Mouse (Mus musculus): ENCODE results near the gene Bmp2k. TPM values are rescaled to one million over a fixed set of nuclear protein-coding genes. Genes with fewer than 3 reads are reported as not detected.

Gene Bmp2k
- polyA plus RNA-seq, 1 experiment from 2014 or later: 26.5 TPM

DNA sequence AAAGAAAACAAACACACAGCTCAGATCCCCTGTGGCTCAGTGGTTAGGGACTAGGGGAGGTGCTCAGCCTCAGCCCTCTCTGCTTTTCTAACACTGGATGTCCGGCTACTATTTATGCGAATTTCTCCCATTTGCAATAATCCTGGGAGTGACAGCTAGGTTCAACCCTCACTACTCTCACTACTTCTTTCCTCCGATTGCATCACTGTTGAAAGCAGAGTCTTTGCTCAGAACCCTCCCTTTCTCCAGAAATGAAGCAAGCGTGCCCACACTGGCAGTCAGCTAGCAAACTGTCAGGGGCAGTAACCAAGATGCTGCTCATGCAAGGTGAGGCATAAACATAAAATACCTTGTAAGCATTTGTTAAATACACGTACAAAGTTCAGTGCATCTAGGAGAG lies 110.8 kb downstream of the Bmp2k start:
- 69% methylated on average over 5 of the region's 5 CpGs for WGBS (ENCODE audit: insufficient replicate concordance)
- no peak for ATAC-seq (ENCODE audit: low read depth)
- Histone ChIP-seq H3K4me1 (ENCODE audit: control insufficient read depth, low read depth, low read length) (peaks cover 8% of the 10 kb centered on the region), H3K4me2 (ENCODE audit: low read depth, low read length) (no peak overlapping the region), H3K27ac (ENCODE audit: low read length) (no peak overlapping the region), H3K4me3 (ENCODE audit: low read depth, low read length) (no peak overlapping the region), H3K36me3 (ENCODE audit: control insufficient read depth, insufficient read depth) (no peaks in the 10 kb centered on the region), H3K27me3 (ENCODE audit: control insufficient read depth, insufficient read depth, low read depth, low read length) (peaks cover 6% of the 10 kb centered on the region), H3K9me3 (replicated peaks; ENCODE audit: control insufficient read depth, low read length) (no peaks in the 10 kb centered on the region), H3K9ac (ENCODE audit: low read depth, low read length) (no peak overlapping the region)

DNA sequence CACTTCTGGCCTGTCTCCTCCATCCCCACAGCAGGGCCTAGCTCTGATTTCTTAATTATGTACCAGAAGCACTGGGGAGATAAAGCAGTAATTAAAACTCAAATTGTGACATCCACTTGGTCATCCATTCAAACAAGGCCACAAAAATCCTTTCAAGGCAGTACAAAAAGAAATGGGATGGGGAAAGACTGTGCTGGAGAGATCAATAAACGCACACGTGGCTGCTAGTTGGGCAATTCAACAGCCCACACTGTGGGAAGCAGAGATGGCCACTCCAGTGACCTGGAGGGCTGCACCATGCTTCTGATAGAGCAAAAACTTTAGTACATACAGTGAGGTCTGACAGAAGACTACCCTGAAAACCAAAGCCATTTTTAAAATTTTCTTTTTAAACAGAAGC lies 112.6 kb downstream of the Bmp2k start:
- no peaks in the 10 kb centered on the region for H3K9me3 ChIP-seq (replicated peaks; ENCODE audit: control insufficient read depth, low read length)
- no peak for ATAC-seq (ENCODE audit: low read depth)
- H3K4me2 ChIP-seq (ENCODE audit: low read depth, low read length): peak overlapping the region; percentile 96; the same call in 1 of the 2 replicates
- peaks cover 6% of the 10 kb centered on the region for H3K27me3 ChIP-seq (ENCODE audit: control insufficient read depth, insufficient read depth, low read depth, low read length)
- peaks cover 8% of the 10 kb centered on the region for H3K4me1 ChIP-seq (ENCODE audit: control insufficient read depth, low read depth, low read length)
- H3K9ac ChIP-seq (ENCODE audit: low read depth, low read length): no peak overlapping the region
- H3K4me3 ChIP-seq (ENCODE audit: low read depth, low read length): no peak overlapping the region
- WGBS (ENCODE audit: insufficient replicate concordance): 56% methylated on average over 2 of the region's 2 CpGs
- no peak overlapping the region for H3K27ac ChIP-seq (ENCODE audit: low read length)
- H3K36me3 ChIP-seq (ENCODE audit: control insufficient read depth, insufficient read depth): no peaks in the 10 kb centered on the region

DNA sequence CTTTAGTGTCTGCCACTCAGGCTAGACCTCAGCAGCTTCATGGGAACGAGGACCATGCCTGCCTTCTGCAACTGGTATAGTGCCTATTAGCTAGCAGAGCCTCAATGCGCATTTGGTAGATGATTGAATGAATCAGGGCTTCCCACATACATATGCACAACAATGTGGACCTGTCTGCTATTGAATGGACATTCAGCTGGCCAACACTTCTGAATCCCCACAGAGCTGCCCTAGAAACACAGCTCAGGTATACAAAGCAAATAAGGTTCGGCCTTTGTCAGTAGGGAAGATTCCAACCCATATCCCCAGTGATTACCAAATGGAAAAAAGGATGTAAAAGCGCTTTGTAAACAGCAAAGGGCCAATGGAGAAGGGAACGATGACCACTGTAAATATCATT lies 113.2 kb downstream of the Bmp2k start:
- WGBS (ENCODE audit: insufficient replicate concordance): 24% methylated on average over 5 of the region's 5 CpGs
- no peak for ATAC-seq (ENCODE audit: low read depth)
- no peaks in the 10 kb centered on the region for H3K9me3 ChIP-seq (replicated peaks; ENCODE audit: control insufficient read depth, low read length)
- no peaks in the 10 kb centered on the region for H3K36me3 ChIP-seq (ENCODE audit: control insufficient read depth, insufficient read depth)
- no peak overlapping the region for H3K27ac ChIP-seq (ENCODE audit: low read length)
- H3K4me2 ChIP-seq (ENCODE audit: low read depth, low read length): peak overlapping the region; percentile 96
- H3K27me3 ChIP-seq (ENCODE audit: control insufficient read depth, insufficient read depth, low read depth, low read length): peaks cover 6% of the 10 kb centered on the region
- peaks cover 8% of the 10 kb centered on the region for H3K4me1 ChIP-seq (ENCODE audit: control insufficient read depth, low read depth, low read length)
- H3K4me3 ChIP-seq (ENCODE audit: low read depth, low read length): peak overlapping the region; percentile 73
- H3K9ac ChIP-seq (ENCODE audit: low read depth, low read length): peak overlapping the region; percentile 64; the same call in 1 of the 2 replicates

DNA sequence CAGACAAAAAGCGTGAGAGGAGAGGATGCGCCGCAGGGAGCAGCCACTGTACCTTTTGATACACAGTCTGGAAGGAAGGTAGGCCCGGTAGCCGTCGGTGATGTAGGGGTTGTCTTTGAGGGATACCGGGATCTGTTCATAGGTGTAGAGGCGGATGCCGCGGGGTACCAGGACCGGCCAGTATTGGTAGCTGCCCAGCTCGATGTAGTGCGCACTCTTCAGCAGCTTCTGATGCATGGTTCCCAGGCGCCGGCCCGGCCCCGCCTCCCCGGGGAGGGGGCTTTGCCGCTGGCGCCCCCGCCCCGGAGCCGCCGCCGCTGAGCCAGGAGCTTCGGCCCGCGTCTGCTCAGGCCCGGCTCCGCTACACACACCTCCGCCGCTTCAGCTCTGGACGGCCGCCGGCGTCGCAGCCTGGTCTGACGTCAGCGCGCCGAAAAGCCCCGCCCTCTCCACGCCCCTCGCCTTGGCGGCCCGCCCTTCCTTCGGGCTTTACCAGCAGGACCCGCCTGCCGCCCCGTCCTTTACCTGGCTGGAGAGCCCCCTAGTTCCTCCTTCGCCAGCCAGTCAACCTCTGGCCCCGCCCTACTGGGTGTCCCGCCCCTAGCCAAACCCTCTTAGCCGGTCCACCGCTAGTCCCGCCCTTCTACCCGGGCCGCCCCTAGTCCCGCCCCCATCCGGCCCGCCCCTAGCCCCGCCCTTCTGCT lies 113.9 kb downstream of the Bmp2k start, which contains the start of gene Paqr3:
Paqr3 (minus strand) TSS at position 390 of the 704 bp plus-strand sequence.
- no peak within 1 kb of the TSS for H3K27ac ChIP-seq (ENCODE audit: low read length)

DNA sequence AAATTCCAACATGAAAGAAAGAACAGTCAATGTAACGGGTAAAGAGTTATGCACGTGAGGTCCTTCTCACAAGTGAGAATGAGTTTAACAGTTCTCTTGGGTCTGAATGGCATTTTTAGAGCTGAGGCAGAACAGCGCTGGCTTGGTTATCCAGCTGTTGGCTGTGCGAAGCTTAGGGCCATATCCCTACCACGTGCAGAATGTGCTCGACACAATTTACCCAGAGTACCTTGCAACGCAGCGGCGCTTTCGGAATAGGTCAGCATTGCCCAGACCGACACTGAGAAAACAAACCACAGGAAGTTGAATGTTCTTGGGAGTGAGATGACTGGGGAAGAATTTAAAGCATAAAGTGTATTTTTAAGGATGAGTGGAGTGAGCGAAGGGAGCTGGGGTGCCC lies 127.5 kb downstream of the Bmp2k start:
- WGBS (ENCODE audit: insufficient replicate concordance): 67% methylated on average over 12 of the region's 12 CpGs
- Histone ChIP-seq H3K27ac (ENCODE audit: low read length) (no peak overlapping the region), H3K4me2 (ENCODE audit: low read depth, low read length) (no peak overlapping the region), H3K27me3 (ENCODE audit: control insufficient read depth, insufficient read depth, low read depth, low read length) (no peaks in the 10 kb centered on the region), H3K4me3 (ENCODE audit: low read depth, low read length) (no peak overlapping the region), H3K9me3 (replicated peaks; ENCODE audit: control insufficient read depth, low read length) (no peaks in the 10 kb centered on the region), H3K4me1 (ENCODE audit: control insufficient read depth, low read depth, low read length) (no peaks in the 10 kb centered on the region), H3K36me3 (ENCODE audit: control insufficient read depth, insufficient read depth) (no peaks in the 10 kb centered on the region), H3K9ac (ENCODE audit: low read depth, low read length) (no peak overlapping the region)
- ATAC-seq (ENCODE audit: low read depth): no peak

More for the DNA sequence above, 113.9 kb downstream of the Bmp2k start, which contains the start of gene Paqr3:
- Histone ChIP-seq H3K4me2 (ENCODE audit: low read depth, low read length) (peak within 1 kb of the TSS; percentile 96), H3K27me3 (ENCODE audit: control insufficient read depth, insufficient read depth, low read depth, low read length) (peaks cover 6% of the 10 kb centered on the region), H3K36me3 (ENCODE audit: control insufficient read depth, insufficient read depth) (no peaks in the 10 kb centered on the region), H3K9ac (ENCODE audit: low read depth, low read length) (peak within 1 kb of the TSS; percentile 64), H3K9me3 (replicated peaks; ENCODE audit: control insufficient read depth, low read length) (no peaks in the 10 kb centered on the region), H3K4me1 (ENCODE audit: control insufficient read depth, low read depth, low read length) (peaks cover 8% of the 10 kb centered on the region), H3K4me3 (ENCODE audit: low read depth, low read length) (peak within 1 kb of the TSS; percentile 73)
- ATAC-seq (ENCODE audit: low read depth): peak; percentile 97
- under 1% methylated on average over 62 of the region's 62 CpGs for WGBS (ENCODE audit: insufficient replicate concordance)

DNA sequence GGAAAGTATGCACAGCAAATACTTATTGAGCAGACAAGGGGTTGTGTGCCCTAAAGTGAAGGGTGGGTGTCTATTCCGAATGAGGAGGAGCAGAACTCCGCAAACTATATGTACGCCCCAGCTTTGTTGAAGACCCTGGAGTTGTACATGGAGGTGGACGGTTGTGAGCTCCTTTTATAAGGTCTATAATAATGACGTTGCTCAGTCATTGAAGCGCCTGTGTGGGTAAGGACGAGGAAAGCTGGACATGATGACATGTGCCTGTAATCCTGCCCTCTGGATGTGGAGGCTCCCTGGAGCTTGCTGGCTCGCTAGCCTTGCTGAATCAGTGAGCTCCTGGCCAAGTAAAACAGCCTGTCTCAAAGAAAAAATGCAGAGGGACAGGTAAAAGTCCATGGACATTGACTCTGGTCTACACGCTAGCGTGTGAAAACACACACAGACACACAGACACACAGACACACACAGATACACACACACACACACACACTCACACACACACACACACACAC lies 128.0 kb downstream of the Bmp2k start:
- H3K27me3 ChIP-seq (ENCODE audit: control insufficient read depth, insufficient read depth, low read depth, low read length): no peaks in the 10 kb centered on the region
- no peak overlapping the region for H3K4me3 ChIP-seq (ENCODE audit: low read depth, low read length)
- no peaks in the 10 kb centered on the region for H3K9me3 ChIP-seq (replicated peaks; ENCODE audit: control insufficient read depth, low read length)
- H3K9ac ChIP-seq (ENCODE audit: low read depth, low read length): no peak overlapping the region
- no peaks in the 10 kb centered on the region for H3K36me3 ChIP-seq (ENCODE audit: control insufficient read depth, insufficient read depth)
- no peak for ATAC-seq (ENCODE audit: low read depth)
- H3K4me1 ChIP-seq (ENCODE audit: control insufficient read depth, low read depth, low read length): no peaks in the 10 kb centered on the region
- H3K4me2 ChIP-seq (ENCODE audit: low read depth, low read length): no peak overlapping the region
- WGBS (ENCODE audit: insufficient replicate concordance): 60% methylated on average over 10 of the region's 10 CpGs
- no peak overlapping the region for H3K27ac ChIP-seq (ENCODE audit: low read length)

DNA sequence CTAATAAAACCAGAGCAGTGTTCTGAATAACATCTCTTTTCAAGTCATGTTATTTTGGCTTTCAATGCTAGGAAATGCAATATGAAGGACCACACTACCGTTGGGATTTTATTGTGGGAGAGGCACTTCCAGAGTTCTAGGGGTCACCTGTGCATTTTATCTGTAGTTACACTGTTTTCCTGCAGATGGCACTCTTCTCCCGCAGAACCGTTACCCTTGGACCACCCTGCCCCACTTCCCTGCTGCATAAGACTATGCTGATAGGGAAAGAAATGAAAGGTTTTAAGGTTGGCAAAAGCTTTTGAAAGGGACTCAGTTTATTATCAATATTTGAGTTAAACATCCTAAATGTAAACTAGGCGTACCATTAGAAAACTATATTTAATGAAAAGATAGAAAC lies 128.5 kb downstream of the Bmp2k start:
- Histone ChIP-seq H3K27me3 (ENCODE audit: control insufficient read depth, insufficient read depth, low read depth, low read length) (no peaks in the 10 kb centered on the region), H3K27ac (ENCODE audit: low read length) (no peak overlapping the region), H3K9me3 (replicated peaks; ENCODE audit: control insufficient read depth, low read length) (no peaks in the 10 kb centered on the region), H3K4me3 (ENCODE audit: low read depth, low read length) (no peak overlapping the region), H3K36me3 (ENCODE audit: control insufficient read depth, insufficient read depth) (no peaks in the 10 kb centered on the region), H3K9ac (ENCODE audit: low read depth, low read length) (no peak overlapping the region), H3K4me2 (ENCODE audit: low read depth, low read length) (no peak overlapping the region), H3K4me1 (ENCODE audit: control insufficient read depth, low read depth, low read length) (no peaks in the 10 kb centered on the region)
- ATAC-seq (ENCODE audit: low read depth): no peak
- 16% methylated on average over 4 of the region's 4 CpGs for WGBS (ENCODE audit: insufficient replicate concordance)

DNA sequence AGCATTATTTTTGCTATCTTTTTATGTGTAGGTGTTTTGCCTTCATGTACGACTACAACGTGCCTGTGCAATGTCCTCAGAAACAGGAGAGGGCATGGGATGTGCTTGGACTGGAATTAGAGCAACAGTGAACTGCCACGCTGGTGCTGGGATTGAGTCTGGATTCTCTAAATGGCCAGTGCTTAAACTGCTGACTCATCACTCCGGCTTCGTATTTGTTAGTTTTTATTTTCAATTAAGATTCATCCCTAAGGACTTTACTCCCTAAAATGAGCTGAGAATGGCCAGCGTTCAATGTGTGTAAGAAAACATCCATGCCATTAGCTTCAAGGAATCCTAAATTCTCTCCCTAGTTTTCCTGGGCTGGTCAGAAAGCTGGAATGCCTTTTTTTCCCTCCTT lies 129.8 kb downstream of the Bmp2k start:
- no peak overlapping the region for H3K27ac ChIP-seq (ENCODE audit: low read length)
- no peaks in the 10 kb centered on the region for H3K36me3 ChIP-seq (ENCODE audit: control insufficient read depth, insufficient read depth)
- ATAC-seq (ENCODE audit: low read depth): no peak
- H3K4me3 ChIP-seq (ENCODE audit: low read depth, low read length): no peak overlapping the region
- no peak overlapping the region for H3K4me2 ChIP-seq (ENCODE audit: low read depth, low read length)
- no peaks in the 10 kb centered on the region for H3K9me3 ChIP-seq (replicated peaks; ENCODE audit: control insufficient read depth, low read length)
- WGBS (ENCODE audit: insufficient replicate concordance): 70% methylated on average over 6 of the region's 6 CpGs
- no peak overlapping the region for H3K9ac ChIP-seq (ENCODE audit: low read depth, low read length)
- H3K4me1 ChIP-seq (ENCODE audit: control insufficient read depth, low read depth, low read length): no peaks in the 10 kb centered on the region
- H3K27me3 ChIP-seq (ENCODE audit: control insufficient read depth, insufficient read depth, low read depth, low read length): no peaks in the 10 kb centered on the region
